Mouse (Mus musculus) liver, embryonic 14.5 days (tissue): Measurements from ENCODE around the gene Gm5799. TPM values are rescaled to one million over a fixed set of nuclear protein-coding genes. Genes with fewer than 3 reads are reported as not detected.
"Not testable (repeated sequence)": the region's sequence is repeated elsewhere in the genome, so short reads cannot be mapped to it uniquely, and the experiment has no call there.

Experiments used
- ATAC-seq: fragments of 200-750 bp; cut with Nextera tagmentation; 2 replicates; pipeline ENCODE4 v1.8.0; 2017; ENCODE audit warnings: moderate number of reproducible peaks, mild to moderate bottlenecking, moderate library complexity; ENCODE audit not compliant: insufficient read depth
- DNase-seq, 3 experiments: peaks; one replicate each; pipeline ENCODE4 v3.0.0-alpha.2; 2012 to 2013; ENCODE audit warnings: low read depth in 3 of 3, low spot score in 3 of 3
- H3K27ac ChIP-seq: fragments of 300-500 bp; sonication (generic); 2 replicates; pipeline ENCODE4 v1.5.1; 2014; ENCODE audit warnings: moderate library complexity, mild to moderate bottlenecking, control low read depth, inconsistent platforms
- H3K27me3 ChIP-seq: fragments of 300-500 bp; sonication (generic); 2 replicates; pipeline ENCODE4 v1.6.1; 2014; ENCODE audit warnings: mild to moderate bottlenecking, low read length, moderate library complexity; ENCODE audit not compliant: control insufficient read depth, insufficient read depth
- H3K36me3 ChIP-seq: fragments of 300-500 bp; sonication (generic); replicated peaks from 2 replicates; pipeline ENCODE4 v1.6.1; 2014; ENCODE audit warnings: low read depth; ENCODE audit not compliant: control insufficient read depth, insufficient read depth
- H3K4me1 ChIP-seq, 2 experiments: fragments of 200-500 bp in 1 of 2; fragments of 300-500 bp in 1 of 2; sonication (generic) in 1 of 2; replicated peaks; 2 replicates each; pipeline ENCODE4 v1.6.1; 2012 to 2014; ENCODE audit warnings: antibody characterized with exemption in 1 of 2, inconsistent platforms in 1 of 2, low read length in 1 of 2; ENCODE audit not compliant: control insufficient read depth in 2 of 2, insufficient read depth in 2 of 2
- H3K4me2 ChIP-seq: fragments of 300-500 bp; sonication (generic); 2 replicates; pipeline ENCODE4 v1.6.1; 2014; ENCODE audit warnings: low read depth, mild to moderate bottlenecking, control low read depth, moderate library complexity
- H3K4me3 ChIP-seq, 2 experiments: fragments of 200-500 bp in 1 of 2; fragments of 300-500 bp in 1 of 2; sonication (generic) in 1 of 2; 2 replicates each; pipeline ENCODE4 v1.5.1; 2012 to 2014; ENCODE audit warnings: low read depth in 2 of 2, low read length in 2 of 2, mild to moderate bottlenecking in 2 of 2, control low read depth in 1 of 2, inconsistent platforms in 1 of 2, moderate library complexity in 1 of 2; ENCODE audit not compliant: insufficient read depth in 1 of 2
- H3K9ac ChIP-seq: fragments of 300-500 bp; sonication (generic); replicated peaks from 2 replicates; pipeline ENCODE4 v1.6.1; 2014; ENCODE audit warnings: mild to moderate bottlenecking, control low read depth, moderate library complexity
- H3K9me3 ChIP-seq: fragments of 300-500 bp; sonication (generic); 2 replicates; pipeline ENCODE4 v1.6.1; 2016; ENCODE audit warnings: low read length, mixed read lengths; ENCODE audit not compliant: control insufficient read depth
- WGBS: fragments of 180-500 bp; shearing (Covaris S2); extraction: QIAGEN DNeasy Blood & Tissue Kit; methylation state at CpG from one replicate; pipeline ENCODE4 v1.1.7; 2014; ENCODE audit not compliant: insufficient replicate concordance; 5-methylcytosine and 5-hydroxymethylcytosine counted together
- polyA plus RNA-seq, 2 experiments: library from polyadenylated mRNA; depleted of rRNA in 1 of 2; stranded (reverse) in 1 of 2; unstranded in 1 of 2; fragments of >200 nt; fragmentation: Nextera tagmentation in 1 of 2; extraction: Ambion mirVana in 1 of 2; gene quantifications; 2 replicates each; pipeline versions ENCODE4 v1.2.1 to v1.2.3; 2012 to 2014

The Gm5799 gene
- polyA plus RNA-seq, 2 experiments = not detected

DNA sequence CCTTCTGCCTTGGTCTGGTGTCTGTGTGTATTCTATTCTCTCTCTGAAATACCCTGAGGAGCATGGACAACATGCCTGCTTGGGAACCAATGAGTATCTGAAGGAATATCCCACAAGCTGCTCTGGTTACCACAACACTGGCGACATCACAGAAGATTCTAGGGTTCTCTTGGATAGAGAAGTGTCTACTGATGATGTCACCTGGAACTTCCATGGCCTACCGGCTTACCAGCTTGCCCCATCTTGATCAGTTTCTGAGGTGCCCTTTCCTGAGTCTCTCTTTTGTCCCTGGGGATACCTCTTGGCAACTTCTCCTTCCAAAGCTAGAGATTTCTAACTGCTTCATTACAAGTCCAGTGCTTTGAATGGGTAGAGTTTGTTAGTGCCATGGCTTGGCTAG lies 35.7 kb downstream of the Gm5799 start, which contains the start of gene Gm17654:
TSS of gene Gm17654 (minus strand) at position 101 of the 400 bp plus-strand sequence.
- H3K9ac ChIP-seq, H3K4me2 ChIP-seq, H3K27ac ChIP-seq, DNase-seq, ATAC-seq, H3K27me3 ChIP-seq, H3K4me1 ChIP-seq, H3K4me3 ChIP-seq, H3K9me3 ChIP-seq, H3K36me3 ChIP-seq: not testable (repeated sequence)
- 50% methylated on average over 1 of the region's 2 CpGs for WGBS

Other genes starting within 250 kb of the Gm5799 start
- not detected in 2 replicates for gene Gm8127, start 249.7 kb upstream of the Gm5799 start, polyA plus RNA-seq (2012; rRNA removed)
- not detected in 2 replicates for gene Gm8127, start 249.7 kb upstream of the Gm5799 start, polyA plus RNA-seq (2014; fragmentation: Nextera tagmentation; extraction: Ambion mirVana)
- not detected in 2 replicates for gene 1700001F09Rik, start 195.8 kb upstream of the Gm5799 start, polyA plus RNA-seq (2012; rRNA removed)
- gene 1700001F09Rik, start 195.8 kb upstream of the Gm5799 start, polyA plus RNA-seq (2014; fragmentation: Nextera tagmentation; extraction: Ambion mirVana) = not detected in 2 replicates
- gene Gm8138, start 127.2 kb upstream of the Gm5799 start, polyA plus RNA-seq (2012; rRNA removed) = not detected in 2 replicates
- gene Gm8138, start 127.2 kb upstream of the Gm5799 start, polyA plus RNA-seq (2014; fragmentation: Nextera tagmentation; extraction: Ambion mirVana) = not detected in 2 replicates
- gene Gm17654, start 35.6 kb downstream of the Gm5799 start, polyA plus RNA-seq (2012; rRNA removed) = not detected in 2 replicates
- gene Gm17654, start 35.6 kb downstream of the Gm5799 start, polyA plus RNA-seq (2014; fragmentation: Nextera tagmentation; extraction: Ambion mirVana) = not detected in 2 replicates
- gene Gm10375, start 64.4 kb downstream of the Gm5799 start, polyA plus RNA-seq (2012; rRNA removed) = not detected in 2 replicates
- not detected in 2 replicates for gene Gm10375, start 64.4 kb downstream of the Gm5799 start, polyA plus RNA-seq (2014; fragmentation: Nextera tagmentation; extraction: Ambion mirVana)
- gene Gm8165, start 133.6 kb downstream of the Gm5799 start, polyA plus RNA-seq (2012; rRNA removed) = not detected in 2 replicates
- not detected in 2 replicates for gene Gm8165, start 133.6 kb downstream of the Gm5799 start, polyA plus RNA-seq (2014; fragmentation: Nextera tagmentation; extraction: Ambion mirVana)
- gene Gm7324, start 154.3 kb downstream of the Gm5799 start, polyA plus RNA-seq (2012; rRNA removed) = 0.25 and 0.34 TPM in 2 replicates
- gene Gm7324, start 154.3 kb downstream of the Gm5799 start, polyA plus RNA-seq (2014; fragmentation: Nextera tagmentation; extraction: Ambion mirVana) = 0.58 and 0.70 TPM in 2 replicates
- not detected in 2 replicates for gene Gm16506, start 183.9 kb downstream of the Gm5799 start, polyA plus RNA-seq (2012; rRNA removed)
- not detected in 2 replicates for gene Gm16506, start 183.9 kb downstream of the Gm5799 start, polyA plus RNA-seq (2014; fragmentation: Nextera tagmentation; extraction: Ambion mirVana)
- gene Gm6526, start 204.3 kb downstream of the Gm5799 start, polyA plus RNA-seq (2012; rRNA removed) = not detected in 2 replicates
- gene Gm6526, start 204.3 kb downstream of the Gm5799 start, polyA plus RNA-seq (2014; fragmentation: Nextera tagmentation; extraction: Ambion mirVana) = not detected in 2 replicates
- not detected in 2 replicates for gene Gm8180, start 241.2 kb downstream of the Gm5799 start, polyA plus RNA-seq (2012; rRNA removed)
- gene Gm8180, start 241.2 kb downstream of the Gm5799 start, polyA plus RNA-seq (2014; fragmentation: Nextera tagmentation; extraction: Ambion mirVana) = not detected in 2 replicates